Mouse (Mus musculus) forebrain, embryonic 14.5 days (tissue): Measurements from ENCODE around the gene Mast1. TPM values are rescaled to one million over a fixed set of nuclear protein-coding genes. Genes with fewer than 3 reads are reported as not detected.
A peak's percentile ranks its signal among the peaks of the same experiment; 100 is the strongest.

Experiments used
- ATAC-seq: fragments of 200-750 bp; cut with Nextera tagmentation; 2 replicates; pipeline ENCODE4 v1.8.0; 2017; ENCODE audit warnings: mild to moderate bottlenecking, moderate library complexity
- DNase-seq: peaks from one replicate; pipeline ENCODE4 v3.0.0-alpha.2; 2015; ENCODE audit warnings: low spot score
- H3K27ac ChIP-seq: fragments of 300-500 bp; sonication (generic); 2 replicates; pipeline ENCODE4 v1.5.1; 2014; ENCODE audit warnings: low read depth, mild to moderate bottlenecking, control low read depth, low read length, moderate library complexity
- H3K27me3 ChIP-seq: fragments of 300-500 bp; sonication (generic); replicated peaks from 2 replicates; pipeline ENCODE4 v1.6.1; 2014; ENCODE audit warnings: low read length, control low read depth, mixed read lengths; ENCODE audit not compliant: control insufficient read depth, insufficient read depth
- H3K36me3 ChIP-seq: fragments of 300-500 bp; sonication (generic); 2 replicates; pipeline ENCODE4 v1.6.1; 2014; ENCODE audit warnings: low read length, control low read depth; ENCODE audit not compliant: control insufficient read depth, insufficient read depth
- H3K4me1 ChIP-seq: fragments of 300-500 bp; sonication (generic); 2 replicates; pipeline ENCODE4 v1.6.1; 2014; ENCODE audit warnings: antibody characterized with exemption, low read length, control low read depth; ENCODE audit not compliant: control insufficient read depth, insufficient read depth
- H3K4me2 ChIP-seq: fragments of 300-500 bp; sonication (generic); 2 replicates; pipeline ENCODE4 v1.6.1; 2014; ENCODE audit warnings: mild to moderate bottlenecking, control low read depth, low read length
- H3K4me3 ChIP-seq: fragments of 300-500 bp; sonication (generic); 2 replicates; pipeline ENCODE4 v1.5.1; 2014; ENCODE audit warnings: low read depth, low read length, control low read depth
- H3K9ac ChIP-seq: fragments of 300-500 bp; sonication (generic); 2 replicates; pipeline ENCODE4 v1.6.1; 2014; ENCODE audit warnings: mild to moderate bottlenecking, low read length, control low read depth, moderate library complexity
- H3K9me3 ChIP-seq: fragments of 300-500 bp; sonication (generic); replicated peaks from 2 replicates; pipeline ENCODE4 v1.6.1; 2016; ENCODE audit warnings: low read length, control low read depth, mixed read lengths; ENCODE audit not compliant: control insufficient read depth
- WGBS: fragments of 180-500 bp; shearing (Covaris S2); extraction: QIAGEN DNeasy Blood & Tissue Kit; methylation state at CpG from one replicate; pipeline ENCODE4 v1.1.7; 2014; 5-methylcytosine and 5-hydroxymethylcytosine counted together
- polyA plus RNA-seq: library from polyadenylated mRNA; unstranded; fragments of >200 nt; fragmentation: Nextera tagmentation; extraction: Ambion mirVana; gene quantifications from 2 replicates; pipeline ENCODE4 v1.2.1, GENCODE M21; 2014

Gene Mast1
- polyA plus RNA-seq, 1 experiment from 2014 or later, result 24.5 TPM

DNA sequence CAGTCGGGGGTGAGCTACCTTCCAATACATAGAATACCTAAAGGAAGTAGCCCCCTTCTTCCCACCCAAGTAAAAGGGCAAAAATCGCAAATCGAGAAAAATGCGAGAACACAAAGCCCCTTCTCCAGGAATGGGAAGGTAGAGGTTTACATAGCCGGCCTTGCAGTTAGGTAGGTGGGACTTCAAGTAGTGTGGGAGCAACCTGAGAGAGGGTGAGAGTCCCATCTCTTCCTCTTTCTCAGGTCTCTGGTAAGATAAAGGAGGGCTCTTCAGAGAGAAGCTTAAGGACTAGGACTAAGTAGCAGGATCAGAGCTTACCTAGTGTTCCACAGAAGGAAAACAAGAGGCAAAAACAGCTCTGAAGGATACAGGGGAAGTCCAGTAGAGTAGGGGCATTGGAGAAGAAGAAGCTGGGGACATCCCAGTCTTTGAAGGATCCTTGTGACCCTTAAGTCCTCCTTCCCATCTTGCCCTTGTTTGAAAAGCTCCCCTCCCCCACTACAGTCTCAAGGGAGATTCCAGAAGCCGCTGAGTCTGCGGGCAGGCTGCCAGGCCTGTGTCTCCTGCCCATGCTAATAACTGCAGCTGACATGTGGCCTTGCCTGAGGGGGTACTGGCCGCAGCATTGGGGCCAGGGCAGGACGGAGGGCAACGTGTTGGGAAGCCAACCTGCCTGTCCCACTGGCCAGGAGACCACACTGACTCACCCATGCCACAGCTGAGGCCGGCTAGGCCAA lies 43.6 kb upstream of the Mast1 start:
- ATAC-seq (no peak), DNase-seq (peak; percentile 63)
- Histone ChIP-seq H3K27ac (no peak overlapping the region), H3K27me3 (peaks cover 27% of the 10 kb centered on the region), H3K4me3 (no peak overlapping the region), H3K9ac (no peak overlapping the region; the same call in 1 of the 2 replicates), H3K36me3 (no peaks in the 10 kb centered on the region), H3K4me2 (no peak overlapping the region), H3K9me3 (no peaks in the 10 kb centered on the region), H3K4me1 (peaks cover 44% of the 10 kb centered on the region)
- WGBS, result 39% methylated on average over 11 of the region's 11 CpGs

- Histone ChIP-seq H3K4me1 (peaks cover 35% of the 10 kb centered on the region), H3K9ac (peak overlapping the region; percentile 49), H3K4me3 (peak overlapping the region; percentile 26), H3K4me2 (peak overlapping the region; percentile 96), H3K36me3 (peaks cover 6% of the 10 kb centered on the region), H3K9me3 (no peaks in the 10 kb centered on the region), H3K27me3 (peaks cover 27% of the 10 kb centered on the region), H3K27ac (no peak overlapping the region)
- WGBS, result 2% methylated on average over 39 of the region's 42 CpGs
- DNase-seq, result peak; percentile 95
- ATAC-seq, result peak; percentile 40; the same call in 1 of the 2 replicates
Measured at GRCm38 (mm10) chr8:84979599-84980421, 42.7 kb upstream of the Mast1 start.

- peak; percentile 47 for ATAC-seq
- Histone ChIP-seq H3K4me2 (peak within 1 kb of the TSS; percentile 96), H3K36me3 (peaks cover 20% of the 10 kb centered on the region), H3K9me3 (no peaks in the 10 kb centered on the region), H3K4me1 (peaks cover 33% of the 10 kb centered on the region), H3K4me3 (peak within 1 kb of the TSS; percentile 46), H3K9ac (peak within 1 kb of the TSS; percentile 68), H3K27ac (peak within 1 kb of the TSS; percentile 24; the same call in 1 of the 2 replicates), H3K27me3 (peaks cover 27% of the 10 kb centered on the region)
- DNase-seq, result peak; percentile 88
- WGBS, result under 1% methylated on average over 63 of the region's 63 CpGs
Measured at GRCm38 (mm10) chr8:84978248-84978940, 41.2 kb upstream of the Mast1 start, which contains the start of gene Junb. Gene Junb (minus strand): TSS chr8:84978718.

DNA sequence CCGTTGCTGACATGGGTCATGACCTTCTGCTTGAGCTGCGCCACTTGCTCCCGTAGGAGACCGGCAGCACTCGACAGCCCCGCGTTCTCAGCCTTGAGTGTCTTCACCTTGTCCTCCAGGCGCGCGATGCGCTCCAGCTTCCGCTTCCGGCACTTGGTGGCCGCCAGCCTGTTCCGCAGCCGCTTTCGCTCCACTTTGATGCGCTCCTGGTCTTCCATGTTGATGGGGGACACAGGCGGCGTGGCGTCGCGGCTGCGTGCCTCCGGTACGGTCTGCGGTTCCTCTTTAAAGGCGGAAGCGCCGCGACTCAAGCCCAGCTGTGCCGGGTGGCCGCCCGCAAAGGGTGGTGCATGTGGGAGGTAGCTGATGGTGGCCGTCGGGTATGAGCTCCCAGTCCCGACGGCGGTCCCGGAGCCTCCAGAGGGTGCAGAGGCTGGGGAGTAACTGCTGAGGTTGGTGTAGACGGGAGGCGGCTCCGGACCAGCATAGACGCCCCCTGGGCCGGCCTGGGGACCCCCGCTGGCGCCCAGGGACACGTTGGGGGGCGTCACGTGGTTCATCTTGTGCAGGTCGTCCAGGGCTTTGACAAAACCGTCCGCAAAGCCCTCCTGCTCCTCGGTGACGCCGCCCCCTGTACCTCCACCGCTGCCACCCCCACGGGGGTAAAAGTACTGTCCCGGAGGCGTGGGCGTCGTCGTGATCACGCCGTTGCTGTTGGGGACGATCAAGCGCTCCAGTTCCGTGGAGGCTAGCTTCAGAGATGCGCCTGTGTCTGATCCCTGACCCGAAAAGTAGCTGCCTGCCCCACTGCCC lies 40.5 kb upstream of the Mast1 start:
- WGBS, result under 1% methylated on average over 69 of the region's 70 CpGs
- H3K27me3 ChIP-seq, result peaks cover 27% of the 10 kb centered on the region
- peak overlapping the region; percentile 46 for H3K4me3 ChIP-seq
- peaks cover 33% of the 10 kb centered on the region for H3K4me1 ChIP-seq
- H3K9me3 ChIP-seq, result no peaks in the 10 kb centered on the region
- peak overlapping the region; percentile 68 for H3K9ac ChIP-seq
- ATAC-seq (no peak), DNase-seq (peak; percentile 61)
- H3K4me2 ChIP-seq, result peak overlapping the region; percentile 96
- H3K27ac ChIP-seq, result no peak overlapping the region
- peaks cover 27% of the 10 kb centered on the region for H3K36me3 ChIP-seq

GRCm38 (mm10) chr8:84976763-84977434 lies 39.7 kb upstream of the Mast1 start:
- Histone ChIP-seq H3K27me3 (peaks cover 27% of the 10 kb centered on the region), H3K36me3 (peaks cover 35% of the 10 kb centered on the region), H3K4me3 (peak overlapping the region; percentile 46), H3K27ac (no peak overlapping the region), H3K9me3 (no peaks in the 10 kb centered on the region), H3K9ac (peak overlapping the region; percentile 68), H3K4me2 (peak overlapping the region; percentile 96), H3K4me1 (peaks cover 33% of the 10 kb centered on the region)
- ATAC-seq, result no peak
- DNase-seq, result no peak
- WGBS, result 3% methylated on average over 25 of the region's 25 CpGs

DNA sequence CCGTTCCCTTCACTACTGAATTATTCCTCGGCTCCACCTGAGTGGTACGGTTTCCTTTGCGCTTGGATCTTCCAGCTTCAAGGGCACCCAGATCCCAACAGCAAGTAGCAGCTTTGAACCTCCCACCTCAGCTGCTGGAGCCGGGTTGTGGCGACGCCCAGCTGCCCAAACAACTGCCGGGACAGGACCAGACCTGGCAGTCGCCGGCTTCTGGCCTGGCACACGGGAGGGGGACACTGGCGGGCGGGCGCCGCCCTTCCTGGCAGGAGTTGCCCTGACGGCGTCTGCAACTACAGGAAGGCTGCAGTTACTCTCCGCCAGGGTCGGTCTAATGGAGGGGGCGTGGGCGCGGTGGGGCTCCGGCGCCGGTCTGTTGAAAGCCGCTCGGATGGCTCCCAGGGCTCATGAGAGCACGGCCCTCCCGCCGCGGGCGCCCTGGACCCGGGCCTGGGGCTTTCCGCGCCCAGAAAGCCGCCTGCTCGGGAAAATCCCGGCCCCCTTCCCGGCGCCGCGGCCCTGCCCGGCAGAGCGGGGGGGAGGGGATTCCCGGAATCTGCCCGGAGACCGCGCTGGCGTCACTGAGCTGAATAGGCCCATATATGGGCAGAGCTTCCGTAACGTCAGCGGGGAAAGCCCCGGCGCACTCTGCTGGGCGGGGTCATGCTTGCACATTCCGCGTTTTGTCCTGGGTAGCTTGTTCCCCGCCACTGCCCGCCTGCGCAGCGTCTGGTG lies 39.0 kb upstream of the Mast1 start:
- DNase-seq (peak; percentile 95), ATAC-seq (peak; percentile 88)
- H3K4me3 ChIP-seq, result peak overlapping the region; percentile 46
- H3K4me1 ChIP-seq, result peaks cover 31% of the 10 kb centered on the region
- peaks cover 42% of the 10 kb centered on the region for H3K36me3 ChIP-seq
- no peak overlapping the region for H3K27ac ChIP-seq
- peak overlapping the region; percentile 54; the same call in 1 of the 2 replicates for H3K9ac ChIP-seq
- H3K27me3 ChIP-seq, result peaks cover 27% of the 10 kb centered on the region
- under 1% methylated on average over 56 of the region's 61 CpGs for WGBS
- peak overlapping the region; percentile 96 for H3K4me2 ChIP-seq
- H3K9me3 ChIP-seq, result no peaks in the 10 kb centered on the region

DNA sequence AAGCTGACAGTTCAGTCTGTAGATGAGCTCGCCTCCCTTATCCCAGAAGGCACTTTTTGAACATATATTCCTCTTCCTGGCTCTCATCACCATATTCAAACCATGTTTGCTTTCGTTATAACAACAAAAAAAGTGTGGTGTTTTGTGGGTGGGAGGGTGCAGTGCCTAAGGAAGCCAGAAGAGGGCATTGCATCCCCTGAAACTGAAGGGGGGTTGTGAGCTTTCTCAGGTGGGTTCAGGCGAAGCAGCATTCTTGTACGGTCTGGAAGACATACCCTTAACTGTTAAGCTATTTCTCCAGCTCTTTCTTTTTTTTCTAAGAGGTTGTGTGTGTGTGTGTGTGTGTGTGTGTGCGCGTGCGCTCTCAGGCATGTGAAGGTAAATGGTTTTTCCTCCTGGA lies 38.3 kb upstream of the Mast1 start:
- H3K27me3 ChIP-seq, result peaks cover 27% of the 10 kb centered on the region
- H3K4me2 ChIP-seq, result peak overlapping the region; percentile 96
- DNase-seq (peak; percentile 62), ATAC-seq (no peak)
- 30% methylated on average over 7 of the region's 7 CpGs for WGBS
- H3K9me3 ChIP-seq, result no peaks in the 10 kb centered on the region
- H3K36me3 ChIP-seq, result peaks cover 49% of the 10 kb centered on the region
- peaks cover 33% of the 10 kb centered on the region for H3K4me1 ChIP-seq
- H3K27ac ChIP-seq, result no peak overlapping the region
- peak overlapping the region; percentile 46; the same call in 1 of the 2 replicates for H3K4me3 ChIP-seq
- no peak overlapping the region for H3K9ac ChIP-seq
